Mouse (Mus musculus) hindbrain, embryonic 14.5 days (tissue): ENCODE data around the gene Slc26a8. TPM values are rescaled to one million over a fixed set of nuclear protein-coding genes. Genes with fewer than 3 reads are reported as not detected.

ENCODE experiments used
- ATAC-seq: fragments of 200-750 bp; cut with Nextera tagmentation; 2 replicates; pipeline ENCODE4 v1.8.0; 2017; ENCODE audit warnings: moderate number of reproducible peaks, mild to moderate bottlenecking, moderate TSS enrichment, moderate library complexity; ENCODE audit not compliant: low FRiP score
- DNase-seq: peaks from one replicate; pipeline ENCODE4 v3.0.0-alpha.2; 2015; ENCODE audit warnings: low spot score
- H3K27ac ChIP-seq: fragments of 300-500 bp; sonication (generic); 2 replicates; pipeline ENCODE4 v1.5.1; 2014; ENCODE audit warnings: mild to moderate bottlenecking, moderate library complexity
- H3K27me3 ChIP-seq: fragments of 300-500 bp; sonication (generic); 2 replicates; pipeline ENCODE4 v1.6.1; 2014; ENCODE audit warnings: mild to moderate bottlenecking, low read length, mixed read lengths; ENCODE audit not compliant: control insufficient read depth, insufficient read depth
- H3K36me3 ChIP-seq: fragments of 300-500 bp; sonication (generic); replicated peaks from 2 replicates; pipeline ENCODE4 v1.6.1; 2014; ENCODE audit not compliant: control insufficient read depth, insufficient read depth
- H3K4me1 ChIP-seq: fragments of 300-500 bp; sonication (generic); replicated peaks from 2 replicates; pipeline ENCODE4 v1.6.1; 2014; ENCODE audit warnings: antibody characterized with exemption, low read length, mixed read lengths; ENCODE audit not compliant: control insufficient read depth, insufficient read depth
- H3K4me2 ChIP-seq: fragments of 300-500 bp; sonication (generic); replicated peaks from 2 replicates; pipeline ENCODE4 v1.6.1; 2014; ENCODE audit warnings: mild to moderate bottlenecking, moderate library complexity
- H3K4me3 ChIP-seq: fragments of 300-500 bp; sonication (generic); replicated peaks from 2 replicates; pipeline ENCODE4 v1.5.1; 2014; ENCODE audit warnings: mild to moderate bottlenecking, low read length
- H3K9ac ChIP-seq: fragments of 300-500 bp; sonication (generic); 2 replicates; pipeline ENCODE4 v1.6.1; 2014
- H3K9me3 ChIP-seq: fragments of 300-500 bp; sonication (generic); 2 replicates; pipeline ENCODE4 v1.6.1; 2016; ENCODE audit warnings: low read length; ENCODE audit not compliant: control insufficient read depth
- WGBS: fragments of 180-500 bp; shearing (Covaris S2); extraction: QIAGEN DNeasy Blood & Tissue Kit; methylation state at CpG from one replicate; pipeline ENCODE4 v1.1.7; 2014; 5-methylcytosine and 5-hydroxymethylcytosine counted together
- polyA plus RNA-seq: library from polyadenylated mRNA; unstranded; fragments of >200 nt; fragmentation: Nextera tagmentation; extraction: Ambion mirVana; gene quantifications from 2 replicates; pipeline ENCODE4 v1.2.1, GENCODE M21; 2014

Gene Slc26a8
- polyA plus RNA-seq, 1 experiment from 2014 or later = 1.8 TPM

GRCm38 (mm10) chr17:28714006-28714405 is 24.0 kb upstream of the Slc26a8 start:
- H3K4me1 ChIP-seq = no peaks in the 10 kb centered on the region
- DNase-seq (no peak), ATAC-seq (no peak)
- no peak overlapping the region for H3K4me3 ChIP-seq
- H3K27ac ChIP-seq = no peak overlapping the region
- peaks cover 35% of the 10 kb centered on the region for H3K36me3 ChIP-seq
- H3K9ac ChIP-seq = no peak overlapping the region
- no peaks in the 10 kb centered on the region for H3K9me3 ChIP-seq
- H3K4me2 ChIP-seq = no peak overlapping the region
- no peaks in the 10 kb centered on the region for H3K27me3 ChIP-seq
- WGBS = over 99% methylated on average over 3 of the region's 3 CpGs

- WGBS = 88% methylated on average over 6 of the region's 6 CpGs
These were observed 22.3 kb upstream of the Slc26a8 start for GRCm38 (mm10) chr17:28712305-28712704.

GRCm38 (mm10) chr17:28711237-28711636 is 21.2 kb upstream of the Slc26a8 start:
- WGBS = 78% methylated on average over 6 of the region's 6 CpGs
- H3K4me1 ChIP-seq = no peaks in the 10 kb centered on the region; the same call in 1 of the 2 replicates
- ATAC-seq (no peak), DNase-seq (no peak)
- H3K27me3 ChIP-seq = no peaks in the 10 kb centered on the region
- H3K4me2 ChIP-seq = no peak overlapping the region
- peaks cover 21% of the 10 kb centered on the region for H3K36me3 ChIP-seq
- H3K4me3 ChIP-seq = no peak overlapping the region
- H3K27ac ChIP-seq = no peak overlapping the region
- no peaks in the 10 kb centered on the region for H3K9me3 ChIP-seq
- no peak overlapping the region for H3K9ac ChIP-seq

More at GRCm38 (mm10) chr17:28712305-28712704, 22.3 kb upstream of the Slc26a8 start:
- Histone ChIP-seq H3K27me3 (no peaks in the 10 kb centered on the region), H3K9me3 (no peaks in the 10 kb centered on the region), H3K4me3 (no peak overlapping the region), H3K4me1 (no peaks in the 10 kb centered on the region), H3K4me2 (no peak overlapping the region), H3K36me3 (peaks cover 31% of the 10 kb centered on the region), H3K27ac (no peak overlapping the region), H3K9ac (no peak overlapping the region)
- ATAC-seq = no peak
- DNase-seq = no peak

GRCm38 (mm10) chr17:28710291-28710688 is 20.3 kb upstream of the Slc26a8 start:
- Histone ChIP-seq H3K4me1 (no peaks in the 10 kb centered on the region; the same call in 1 of the 2 replicates), H3K27ac (no peak overlapping the region), H3K9me3 (no peaks in the 10 kb centered on the region), H3K27me3 (no peaks in the 10 kb centered on the region), H3K9ac (no peak overlapping the region), H3K4me2 (no peak overlapping the region), H3K4me3 (no peak overlapping the region), H3K36me3 (peaks cover 17% of the 10 kb centered on the region)
- ATAC-seq (no peak), DNase-seq (no peak)
- 93% methylated on average over 8 of the region's 8 CpGs for WGBS

GRCm38 (mm10) chr17:28709552-28710290 is 19.7 kb upstream of the Slc26a8 start:
- no peak overlapping the region for H3K4me3 ChIP-seq
- WGBS = 87% methylated on average over 8 of the region's 8 CpGs

GRCm38 (mm10) chr17:28708989-28709388 is 19.0 kb upstream of the Slc26a8 start:
- 54% methylated on average over 2 of the region's 2 CpGs for WGBS
- DNase-seq (no peak), ATAC-seq (no peak)
- no peaks in the 10 kb centered on the region; the same call in 1 of the 2 replicates for H3K4me1 ChIP-seq
- no peaks in the 10 kb centered on the region for H3K9me3 ChIP-seq
- no peak overlapping the region for H3K27ac ChIP-seq
- H3K4me3 ChIP-seq = no peak overlapping the region
- H3K4me2 ChIP-seq = no peak overlapping the region
- H3K27me3 ChIP-seq = no peaks in the 10 kb centered on the region
- peaks cover 4% of the 10 kb centered on the region for H3K36me3 ChIP-seq
- H3K9ac ChIP-seq = no peak overlapping the region

More at GRCm38 (mm10) chr17:28709552-28710290, 19.7 kb upstream of the Slc26a8 start:
- H3K4me2 ChIP-seq = no peak overlapping the region
- no peaks in the 10 kb centered on the region; the same call in 1 of the 2 replicates for H3K4me1 ChIP-seq
- no peaks in the 10 kb centered on the region for H3K9me3 ChIP-seq
- H3K36me3 ChIP-seq = peaks cover 12% of the 10 kb centered on the region
- H3K27ac ChIP-seq = no peak overlapping the region
- ATAC-seq (no peak), DNase-seq (no peak)
- no peaks in the 10 kb centered on the region for H3K27me3 ChIP-seq
- H3K9ac ChIP-seq = no peak overlapping the region

- Histone ChIP-seq H3K4me3 (no peak overlapping the region), H3K27ac (no peak overlapping the region), H3K9ac (no peak overlapping the region), H3K36me3 (no peaks in the 10 kb centered on the region), H3K27me3 (no peaks in the 10 kb centered on the region), H3K9me3 (no peaks in the 10 kb centered on the region), H3K4me2 (no peak overlapping the region), H3K4me1 (no peaks in the 10 kb centered on the region; the same call in 1 of the 2 replicates)
- DNase-seq = no peak
- WGBS = 94% methylated on average over 2 of the region's 2 CpGs
- no peak for ATAC-seq
These were observed 17.8 kb upstream of the Slc26a8 start for GRCm38 (mm10) chr17:28707816-28708215.

- Histone ChIP-seq H3K4me3 (no peak overlapping the region), H3K4me2 (no peak overlapping the region), H3K27ac (no peak overlapping the region), H3K9me3 (no peaks in the 10 kb centered on the region), H3K27me3 (no peaks in the 10 kb centered on the region), H3K9ac (no peak overlapping the region), H3K36me3 (no peaks in the 10 kb centered on the region), H3K4me1 (no peaks in the 10 kb centered on the region; the same call in 1 of the 2 replicates)
- ATAC-seq = no peak
- 87% methylated on average over 3 of the region's 3 CpGs for WGBS
- DNase-seq = no peak
These were observed 17.1 kb upstream of the Slc26a8 start for GRCm38 (mm10) chr17:28707136-28707627.

- H3K4me1 ChIP-seq = no peaks in the 10 kb centered on the region; the same call in 1 of the 2 replicates
- WGBS = 48% methylated on average over 1 of the region's 1 CpGs
- DNase-seq (no peak), ATAC-seq (no peak)
- no peak overlapping the region for H3K4me2 ChIP-seq
- H3K27ac ChIP-seq = no peak overlapping the region
- no peaks in the 10 kb centered on the region for H3K9me3 ChIP-seq
- no peak overlapping the region for H3K9ac ChIP-seq
- H3K4me3 ChIP-seq = no peak overlapping the region
- H3K36me3 ChIP-seq = no peaks in the 10 kb centered on the region
- no peaks in the 10 kb centered on the region for H3K27me3 ChIP-seq
These were observed 16.7 kb upstream of the Slc26a8 start for GRCm38 (mm10) chr17:28706697-28707096.
